Mouse (Mus musculus): Measurements from ENCODE around the gene Klhdc8a.

DNA sequence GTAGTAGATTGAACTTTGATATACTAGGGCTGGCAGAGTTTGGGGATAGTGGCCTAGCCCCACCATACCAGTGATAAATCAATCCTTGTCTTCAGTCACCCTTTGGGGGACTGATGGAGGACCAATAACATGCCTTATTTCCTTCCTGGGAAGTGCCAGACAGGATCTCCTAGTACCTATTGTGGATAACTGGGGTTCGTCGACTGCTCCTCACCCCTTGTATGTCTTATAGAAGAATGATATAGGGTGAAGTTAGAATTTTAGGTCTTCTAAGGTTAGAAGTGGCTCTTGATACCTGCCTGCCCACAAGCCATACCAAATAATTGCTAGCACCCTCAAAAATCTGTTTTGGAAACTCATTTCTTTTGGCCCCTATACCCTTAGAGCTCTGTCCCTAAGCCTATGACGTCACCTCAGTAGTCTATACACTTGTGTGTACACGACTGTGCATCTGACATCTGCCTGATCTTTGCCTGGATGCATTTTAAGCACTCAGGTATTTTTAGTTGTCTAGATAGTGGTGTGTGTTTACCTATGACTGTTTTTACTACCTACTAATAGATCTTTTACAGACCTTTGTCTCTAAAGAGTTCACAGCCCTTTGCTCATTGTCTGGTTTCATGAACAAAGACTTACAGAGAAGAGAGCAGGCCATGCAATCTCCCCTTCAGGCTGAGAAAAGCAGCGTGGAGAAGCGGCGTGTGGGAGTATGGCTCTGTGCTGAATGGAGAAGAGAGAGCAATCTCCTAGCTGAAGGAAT is 23.6 kb downstream of the Klhdc8a start:
- TF ChIP-seq POLR2A (IDR thresholded peaks at IDR 0.05; ENCODE audit: low read depth, low read length) (no peak), CTCF (IDR thresholded peaks at IDR 0.05; ENCODE audit: borderline replicate concordance, insufficient read depth, low read length) (no peak)

Measured in embryonic fibroblast, embryonic 13.5 days (primary cell).